In genomic region chr7:79954890-79955289, GRCm38 (mm10) we compare ENCODE assay signal across 26 mouse cellular contexts. TPM values are rescaled to one million over a fixed set of nuclear protein-coding genes. Genes with fewer than 3 reads are reported as not detected.
"Had no signal": no experiment of that assay in that cellular context is flagged by ENCODE, and none has a peak within 500 bp of the region (broad histone marks: within the 10 kb centered on the region; RNA-seq: fewer than 3 reads in every experiment).

No protein-coding gene starts in this region.

- H3K4me1 ChIP-seq: embryonic facial prominence, embryonic 10.5 days; embryonic facial prominence, embryonic 12.5 days; embryonic facial prominence, embryonic 13.5 days; embryonic facial prominence, embryonic 15.5 days; forebrain, embryonic 10.5 days; forebrain, embryonic 12.5 days; forebrain, embryonic 13.5 days; forebrain, embryonic 15.5 days had no signal

- H3K9me3 ChIP-seq: embryonic facial prominence, embryonic 10.5 days; embryonic facial prominence, embryonic 13.5 days; embryonic facial prominence, embryonic 15.5 days; forebrain, embryonic 10.5 days; forebrain, embryonic 12.5 days; forebrain, embryonic 13.5 days; forebrain, embryonic 15.5 days had no signal

- H3K9ac ChIP-seq: embryonic facial prominence, embryonic 12.5 days; embryonic facial prominence, embryonic 13.5 days; embryonic facial prominence, embryonic 15.5 days; forebrain, embryonic 12.5 days; forebrain, embryonic 13.5 days; forebrain, embryonic 15.5 days; forebrain, postnatal 0 days had no signal

- H3K4me3 ChIP-seq: embryonic facial prominence, embryonic 10.5 days; embryonic facial prominence, embryonic 12.5 days; embryonic facial prominence, embryonic 13.5 days; embryonic facial prominence, embryonic 15.5 days; erythroblast, embryonic 14.5 days; forebrain, embryonic 10.5 days; forebrain, embryonic 12.5 days; forebrain, embryonic 13.5 days; forebrain, embryonic 15.5 days; gastrocnemius, adult 2 months; heart, adult 2 months had no signal

- DNase-seq: cerebellum, adult 9-11 months; cerebellum, postnatal 10 days; cerebellum, postnatal 14 days; cerebellum, postnatal 25 days; cerebellum, postnatal 36 days; embryo, embryonic 11 days; forebrain, postnatal 0 days; gastrocnemius, adult 2 months; gastrocnemius, postnatal 10 days; gastrocnemius, postnatal 14 days; gastrocnemius, postnatal 25 days; gastrocnemius, postnatal 36 days; heart, adult 11 months; heart, adult 18-20 months; heart, adult 2 months had no signal

- H3K27ac ChIP-seq: embryonic facial prominence, embryonic 10.5 days; embryonic facial prominence, embryonic 12.5 days; embryonic facial prominence, embryonic 13.5 days; embryonic facial prominence, embryonic 15.5 days; forebrain, embryonic 10.5 days; forebrain, embryonic 12.5 days; forebrain, embryonic 13.5 days; forebrain, embryonic 15.5 days; gastrocnemius, adult 2 months; heart, adult 2 months had no signal

- H3K36me3 ChIP-seq: embryonic facial prominence, embryonic 10.5 days; embryonic facial prominence, embryonic 12.5 days; embryonic facial prominence, embryonic 13.5 days; embryonic facial prominence, embryonic 15.5 days; forebrain, embryonic 10.5 days; forebrain, embryonic 12.5 days; forebrain, embryonic 15.5 days had no signal

- H3K27me3 ChIP-seq: embryonic facial prominence, embryonic 12.5 days; embryonic facial prominence, embryonic 13.5 days; embryonic facial prominence, embryonic 15.5 days; forebrain, embryonic 12.5 days; forebrain, embryonic 13.5 days; forebrain, embryonic 15.5 days had no signal

- ATAC-seq: forebrain, embryonic 13.5 days; forebrain, embryonic 14.5 days; forebrain, embryonic 15.5 days; forebrain, embryonic 16.5 days; forebrain, postnatal 0 days had no signal

RNA-seq across cellular contexts. Expression of gene Arpin, which starts 19.7 kb away (rescaled TPM):
- polyA plus RNA-seq: erythroblast, embryonic 14.5 days had no signal
